Mouse (Mus musculus) gastrocnemius, postnatal 36 days (tissue): ENCODE measurements around the gene Rps12. TPM values are rescaled to one million over a fixed set of nuclear protein-coding genes. Genes with fewer than 3 reads are reported as not detected.
"Not testable (repeated sequence)": the region's sequence is repeated elsewhere in the genome, so short reads cannot be mapped to it uniquely, and the experiment has no call there.

Experiments
- DNase-seq, 2 experiments: peaks; one replicate each; pipeline ENCODE4 v3.0.0; 2022
- intact Hi-C: fragments of 180-260 bp; cut with DNase I; formaldehyde crosslinking; loops from one replicate; pipeline ENCODE4 v1.15.1; 2025
- total RNA-seq, 2 experiments: library from RNA; stranded (reverse); gene quantifications; 2 replicates each; pipeline ENCODE4 v1.2.3; 2021

Gene Rps12
- total RNA-seq, 2 experiments from 2014 or later: 159 to 243 TPM

- DNase-seq: no peak
- intact Hi-C loops: no loop called here
Observed at GRCm38 (mm10) chr10:23788056-23788600, 1.1 kb upstream of the Rps12 start.

GRCm38 (mm10) chr10:23786631-23787038 lies 440 bp downstream of the Rps12 start:
- intact Hi-C loops, DNase-seq: not testable (repeated sequence)

GRCm38 (mm10) chr10:23786040-23786439 lies 1.0 kb downstream of the Rps12 start:
- DNase-seq: no peak
- intact Hi-C loops: no loop called here

DNA sequence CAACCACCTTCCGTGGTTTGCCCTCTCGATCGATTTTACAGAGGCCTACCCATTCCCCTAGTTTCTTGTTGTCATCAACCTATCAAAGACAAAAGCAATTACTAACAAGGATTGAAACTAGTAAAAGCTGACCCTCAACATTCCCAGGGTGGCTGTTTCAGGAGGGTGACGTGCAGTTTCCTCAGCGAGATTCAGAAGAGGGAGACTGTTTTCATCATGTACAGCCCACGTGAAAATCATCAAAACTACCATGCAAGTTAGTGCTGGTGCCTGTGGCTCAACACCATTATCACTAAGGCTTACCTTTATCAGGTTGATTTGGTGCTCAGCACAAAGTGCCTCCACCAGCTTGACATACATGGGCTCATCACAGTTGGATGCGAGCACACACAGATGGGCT lies 1.5 kb downstream of the Rps12 start:
- DNase-seq, intact Hi-C loops: not testable (repeated sequence)

DNA sequence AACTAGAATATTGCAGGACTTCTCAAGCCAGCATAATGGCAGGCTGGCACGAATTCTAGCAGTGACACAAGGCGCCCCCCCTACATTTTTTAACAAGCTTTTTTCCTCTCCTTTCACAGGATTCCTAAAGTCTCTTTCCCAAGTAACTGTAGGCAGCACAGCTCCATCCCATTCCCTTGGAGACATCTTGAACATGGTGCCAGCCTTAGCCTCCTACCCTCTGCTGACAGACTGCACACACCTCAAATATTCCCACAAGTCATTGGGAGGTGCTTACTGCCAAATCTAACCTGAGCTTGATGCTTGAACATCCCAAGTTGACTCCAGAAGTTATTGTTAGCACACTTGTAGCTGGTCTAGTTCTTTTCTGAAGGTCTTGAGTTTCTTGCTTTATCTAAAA lies 3.0 kb downstream of the Rps12 start:
- no peak for DNase-seq
- intact Hi-C loops: no loop called here

- intact Hi-C loops: no loop called here
- no peak for DNase-seq
Observed at GRCm38 (mm10) chr10:23783493-23783884, 3.6 kb downstream of the Rps12 start.

DNA sequence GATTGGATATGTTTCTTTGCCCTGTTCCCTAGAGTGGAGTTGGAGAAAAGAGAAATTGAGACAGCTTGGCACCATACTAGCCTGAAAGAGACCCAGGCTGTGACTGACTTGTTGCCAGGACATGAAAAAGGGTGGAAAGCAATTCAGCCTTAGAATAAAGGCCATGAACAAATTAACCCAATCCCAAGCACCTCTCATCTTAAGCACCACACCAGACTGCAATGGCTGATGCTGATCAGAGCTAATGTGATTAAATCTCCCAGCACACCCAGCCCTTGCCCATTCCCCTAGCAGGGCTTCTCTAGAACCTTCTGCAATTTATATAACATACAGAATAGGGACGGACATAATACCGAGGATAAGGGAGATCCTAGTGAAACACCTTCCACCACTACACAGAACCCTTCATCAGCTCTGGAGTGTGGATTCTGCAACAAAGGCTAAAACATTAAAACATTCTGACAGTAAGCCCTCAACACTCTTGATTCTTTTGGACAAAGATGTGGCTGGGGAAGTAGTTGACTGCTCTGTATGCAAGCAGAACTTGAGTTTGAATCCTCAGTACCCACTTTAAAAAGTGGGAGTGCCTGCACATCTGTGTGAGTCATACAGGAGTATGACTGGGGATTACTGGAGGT lies 4.1 kb downstream of the Rps12 start:
- DNase-seq: no peak
- intact Hi-C loops: no loop called here

DNA sequence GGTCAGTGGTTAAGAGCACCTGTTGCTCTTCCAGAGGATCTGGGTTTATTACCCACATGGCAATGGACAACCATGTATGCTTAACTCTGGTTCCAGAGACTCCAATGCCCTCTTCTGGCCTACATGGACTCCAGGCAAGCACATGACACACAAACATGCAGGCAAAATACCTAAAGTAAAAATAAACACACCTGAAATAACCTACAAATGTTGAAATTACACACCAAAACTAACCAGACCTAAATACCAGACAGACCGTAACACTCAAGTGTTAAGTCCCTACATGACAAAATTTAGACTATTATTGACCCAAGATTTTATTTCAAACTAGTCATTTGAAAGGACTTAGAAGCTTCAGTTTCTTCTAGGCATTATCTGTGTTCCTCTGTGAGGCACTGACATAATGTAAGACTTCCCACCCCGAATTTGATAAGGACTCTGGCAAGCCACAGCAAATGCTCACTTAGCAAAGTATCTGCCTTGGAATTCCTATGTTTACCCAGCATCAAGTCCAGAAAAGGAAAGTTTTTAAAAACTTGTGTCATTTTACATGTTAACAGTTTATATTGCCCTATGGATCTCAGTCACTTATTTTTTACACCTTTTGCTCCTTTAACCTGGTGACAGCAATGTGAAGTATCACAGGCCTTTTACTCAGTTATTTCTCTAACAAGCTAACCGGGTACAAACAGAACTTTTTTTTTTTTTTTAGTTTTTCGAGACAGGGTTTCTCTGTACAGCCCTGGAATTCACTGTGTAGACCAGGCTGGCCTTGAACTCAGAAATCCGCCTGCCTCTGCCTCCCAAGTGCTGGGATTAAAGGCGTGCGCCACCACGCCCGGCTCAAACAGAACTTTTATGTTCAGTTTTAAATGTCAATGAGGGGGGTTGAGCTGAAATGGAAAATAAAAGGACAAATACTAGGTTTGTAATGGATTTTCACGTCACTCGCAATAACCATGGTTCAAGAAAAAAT lies 5.0 kb downstream of the Rps12 start:
- intact Hi-C loops: no loop called here
- DNase-seq: no peak

DNA sequence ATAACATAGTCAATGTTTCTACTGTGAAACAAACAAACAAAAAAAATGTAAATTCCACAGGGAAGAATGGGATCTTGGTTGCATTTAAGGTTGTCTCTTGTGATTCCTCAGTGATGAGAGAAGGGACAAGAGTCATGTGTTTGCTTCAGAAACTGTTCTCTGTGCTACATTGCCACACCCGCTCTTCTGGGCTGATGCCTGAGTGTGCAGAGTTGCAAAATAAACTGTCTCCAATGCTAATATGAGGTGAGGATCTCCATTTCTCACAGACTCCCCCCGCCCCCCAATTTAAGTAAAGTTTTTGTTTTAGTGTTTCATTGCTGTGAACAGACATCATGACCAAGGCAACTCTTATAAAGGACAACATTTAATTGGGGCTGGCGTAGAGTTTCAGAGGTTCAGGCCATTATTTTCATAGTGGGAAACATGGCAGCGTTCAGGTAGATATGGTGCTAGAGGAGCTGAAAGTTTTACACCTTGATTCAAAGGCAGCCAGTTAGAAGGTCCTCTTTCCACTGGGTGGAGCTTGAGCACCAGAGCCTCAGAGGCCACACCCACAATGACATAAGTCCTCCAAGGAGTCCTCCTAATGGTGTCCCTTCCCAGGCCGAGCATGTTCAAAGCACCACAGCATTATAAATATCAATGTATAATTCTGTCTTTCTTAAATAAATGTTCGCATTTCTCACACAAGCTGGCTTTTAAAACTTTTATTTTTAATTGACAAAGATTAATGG lies 6.4 kb downstream of the Rps12 start:
- intact Hi-C loops: no loop called here
- no peak for DNase-seq

GRCm38 (mm10) chr10:23777288-23777945 lies 9.7 kb downstream of the Rps12 start:
- intact Hi-C loops: loop anchor here (1.0 to 10.0 kb wide), 2 partner anchors 663 to 691 kb away; no protein-coding TSS in a partner anchor
- no peak for DNase-seq

DNA sequence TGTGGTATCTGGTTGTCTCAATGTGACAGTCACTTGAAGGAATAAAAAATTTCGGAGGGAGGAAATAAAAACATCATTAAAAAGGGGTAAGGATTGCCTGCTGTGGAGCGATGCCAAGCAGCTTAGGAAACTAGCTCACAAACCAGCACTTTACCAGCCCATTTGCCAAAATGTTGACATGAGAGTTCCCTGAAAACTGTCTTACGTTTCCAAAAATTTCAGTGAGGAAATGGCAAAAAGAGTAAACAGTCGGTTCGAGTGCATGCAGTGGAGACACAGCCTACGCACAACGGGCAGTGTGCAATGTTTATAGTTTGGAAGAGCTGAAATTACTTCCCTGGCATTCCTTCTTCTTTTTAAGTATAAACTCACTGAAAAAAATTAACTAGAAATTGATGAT lies 32.9 kb downstream of the Rps12 start:
- no peak for DNase-seq
- intact Hi-C loops: no loop called here

Other genes with a start within 250 kb of the Rps12 start
- 1 to 10 TPM; 5.6 to 9.2 TPM for gene Slc18b1, start 9.7 kb upstream of the Rps12 start, total RNA-seq
- gene Vnn3, start 64.2 kb upstream of the Rps12 start, total RNA-seq: under 1 TPM; 0.13 to 0.17 TPM
- gene Vnn1, start 107.4 kb upstream of the Rps12 start, total RNA-seq: under 1 TPM; 0.20 to 0.27 TPM
- not detected for gene Taar1, start 133.1 kb upstream of the Rps12 start, total RNA-seq
- gene Taar2, start 151.3 kb upstream of the Rps12 start, total RNA-seq: not detected
- not detected for gene Taar3, start 162.3 kb upstream of the Rps12 start, total RNA-seq
- gene Taar4, start 173.2 kb upstream of the Rps12 start, total RNA-seq: not detected
- gene Taar5, start 183.4 kb upstream of the Rps12 start, total RNA-seq: not detected
- gene Taar6, start 198.4 kb upstream of the Rps12 start, total RNA-seq: not detected
- gene Taar7a, start 206.2 kb upstream of the Rps12 start, total RNA-seq: not detected
- gene Taar7b, start 212.7 kb upstream of the Rps12 start, total RNA-seq: not detected
- not detected for gene Taar7d, start 239.9 kb upstream of the Rps12 start, total RNA-seq